Mouse (Mus musculus) layer of hippocampus, postnatal 10 days (tissue): Measurements from ENCODE around the gene Zap70. TPM values are rescaled to one million over a fixed set of nuclear protein-coding genes. Genes with fewer than 3 reads are reported as not detected.
A peak's percentile ranks its signal among the peaks of the same experiment; 100 is the strongest.
"Not testable (repeated sequence)": the region's sequence is repeated elsewhere in the genome, so short reads cannot be mapped to it uniquely, and the experiment has no call there.

Experiments used
- DNase-seq, 2 experiments: peaks; one replicate each; pipeline ENCODE4 v3.0.0; 2021; ENCODE audit warnings: low spot score in 2 of 2
- total RNA-seq, 2 experiments: library from RNA; stranded (reverse); gene quantifications; 2 replicates each; pipeline ENCODE4 v1.2.3; 2021

The Zap70 gene
- total RNA-seq, 2 experiments from 2014 or later: 3.0 to 3.2 TPM

GRCm38 (mm10) chr1:36772198-36772934, 10.8 kb downstream of the Zap70 start:
- no peak for DNase-seq

GRCm38 (mm10) chr1:36780793-36781192, 19.2 kb downstream of the Zap70 start:
- no peak for DNase-seq

DNA sequence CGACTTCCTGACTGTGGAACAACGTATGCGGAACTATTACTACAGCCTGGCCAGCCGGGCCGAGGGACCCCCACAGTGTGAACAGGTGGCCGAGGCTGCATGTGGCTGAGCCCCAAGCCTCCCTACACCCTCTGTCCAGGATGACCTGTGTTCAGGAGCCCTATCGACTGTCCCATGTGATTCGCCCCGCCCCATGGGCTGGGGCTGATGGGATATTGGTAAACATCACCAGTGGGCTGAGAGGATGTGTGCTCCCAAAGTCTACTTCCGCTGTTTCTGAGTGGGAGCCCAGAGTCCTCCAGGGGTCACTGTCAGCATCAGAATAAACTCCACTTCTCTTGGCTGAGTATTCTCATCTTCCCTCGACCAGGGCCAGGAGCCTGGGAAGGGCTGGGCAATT, 20.9 kb downstream of the Zap70 start:
- no peak for DNase-seq

DNA sequence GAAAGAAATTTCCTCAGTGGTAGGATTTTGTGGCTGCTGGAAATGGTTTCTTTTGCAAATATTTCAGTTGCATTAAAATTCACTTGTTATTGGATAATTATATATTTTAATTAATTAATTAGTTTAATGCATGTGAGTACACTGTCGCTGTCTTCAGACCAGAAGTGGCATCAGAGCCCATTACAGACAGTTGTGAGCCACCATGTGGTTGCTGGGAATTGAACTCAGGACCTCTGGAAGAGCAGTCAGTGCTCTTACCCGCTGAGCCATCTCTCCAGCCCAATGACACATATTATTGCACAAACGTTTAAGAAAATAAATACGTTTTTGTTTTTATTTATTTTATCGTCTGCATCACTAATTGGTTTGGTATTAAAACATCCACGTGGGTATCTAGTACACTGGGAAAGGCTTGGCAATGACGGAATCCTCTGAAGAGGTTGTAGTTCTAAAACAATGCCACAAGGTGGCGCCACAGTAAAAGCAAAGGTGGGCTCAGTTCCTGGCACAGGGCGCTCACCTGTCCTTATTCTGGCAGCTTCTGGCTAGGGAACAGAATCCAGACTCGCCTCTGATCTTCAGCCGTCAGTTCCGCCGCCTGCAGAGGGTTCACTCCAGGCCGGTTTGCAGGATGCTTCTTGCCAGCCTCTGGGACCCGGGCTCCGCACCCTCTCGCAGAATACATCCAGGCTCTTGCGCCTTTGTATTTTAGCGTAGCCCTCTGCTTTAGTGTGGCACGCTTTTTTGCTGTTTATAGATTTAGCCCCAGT, 23.0 kb downstream of the Zap70 start:
- peak; percentile 88 to 91 for DNase-seq

- peak; percentile 46 to 64 for DNase-seq
These were observed 23.6 kb downstream of the Zap70 start for GRCm38 (mm10) chr1:36785238-36785641.

- DNase-seq: peak in 1 of 2 experiments; percentile 30
These were observed 24.8 kb downstream of the Zap70 start for GRCm38 (mm10) chr1:36786377-36786776.

DNA sequence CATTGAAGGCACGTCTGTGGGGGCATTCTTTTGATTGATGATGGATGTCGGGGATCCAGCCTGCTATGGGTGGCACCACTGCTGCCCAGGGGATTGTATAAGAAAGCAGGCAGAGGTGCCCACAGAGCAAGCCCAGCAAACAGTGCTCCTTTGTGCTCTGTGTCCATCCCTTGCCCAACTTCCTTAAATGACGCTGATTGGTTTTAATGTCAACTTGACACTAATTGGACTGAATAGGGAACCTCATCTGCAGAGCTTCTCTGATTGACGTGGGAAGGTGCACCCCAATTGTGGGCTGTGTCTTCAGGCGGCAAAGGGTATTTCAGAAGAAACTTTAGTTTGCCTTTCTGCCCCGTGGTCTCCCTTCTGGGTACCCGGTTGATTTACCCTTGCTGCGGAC, 27.8 kb downstream of the Zap70 start:
- no peak for DNase-seq

GRCm38 (mm10) chr1:36796711-36797110, 35.1 kb downstream of the Zap70 start:
- DNase-seq: no peak

GRCm38 (mm10) chr1:36797481-36797880, 35.9 kb downstream of the Zap70 start:
- peak; percentile 59 to 61 for DNase-seq

DNA sequence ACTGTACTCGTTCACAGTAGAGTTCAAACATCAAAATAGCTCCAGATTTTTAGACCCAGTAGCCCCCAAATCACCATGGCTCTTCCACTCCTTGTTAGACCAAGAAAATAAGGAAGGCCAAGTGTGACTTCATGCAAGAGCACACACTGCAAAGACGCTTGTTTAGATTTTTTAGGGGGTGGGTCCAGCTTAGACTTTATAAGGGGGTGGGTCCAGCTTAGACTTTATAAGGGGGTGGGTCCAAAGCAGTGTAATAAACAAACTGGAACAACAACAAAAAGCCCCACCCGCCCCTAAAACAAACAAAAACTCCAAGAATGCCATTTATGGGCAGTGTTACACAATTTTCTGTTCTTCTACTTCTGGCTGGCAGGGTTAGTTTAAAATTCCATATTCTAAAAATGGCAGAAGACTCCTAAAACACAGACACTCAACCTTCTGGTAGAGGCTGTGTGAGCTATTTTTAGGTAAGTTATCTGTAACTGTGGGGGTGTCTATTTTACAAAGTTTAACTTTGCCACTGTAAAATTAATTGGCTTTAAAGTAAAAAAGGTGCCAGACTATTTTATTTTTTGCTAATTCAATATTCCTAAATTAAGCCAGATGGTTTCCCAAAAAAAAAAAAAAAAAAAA, 38.9 kb downstream of the Zap70 start:
- no peak for DNase-seq

DNA sequence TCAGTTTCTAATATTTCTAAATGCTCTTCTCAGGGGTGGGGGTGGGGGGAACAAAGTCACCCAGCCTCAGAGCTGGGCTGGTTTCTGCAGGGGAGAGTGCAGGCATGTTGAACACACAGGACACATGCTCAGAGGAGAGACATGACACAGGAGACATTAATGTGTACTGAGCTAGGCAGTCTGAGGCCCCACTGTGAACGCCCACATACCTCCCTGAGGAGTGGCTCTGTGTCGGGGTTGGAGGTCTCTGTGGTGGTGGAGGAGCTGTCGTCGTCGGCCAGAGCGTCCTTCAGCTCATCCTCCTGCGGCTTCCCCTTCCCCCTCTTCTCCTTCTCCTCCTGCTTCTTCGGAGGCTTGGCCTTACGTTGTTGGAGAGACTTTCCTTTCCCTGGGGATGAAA, 42.7 kb downstream of the Zap70 start:
- no peak for DNase-seq

DNA sequence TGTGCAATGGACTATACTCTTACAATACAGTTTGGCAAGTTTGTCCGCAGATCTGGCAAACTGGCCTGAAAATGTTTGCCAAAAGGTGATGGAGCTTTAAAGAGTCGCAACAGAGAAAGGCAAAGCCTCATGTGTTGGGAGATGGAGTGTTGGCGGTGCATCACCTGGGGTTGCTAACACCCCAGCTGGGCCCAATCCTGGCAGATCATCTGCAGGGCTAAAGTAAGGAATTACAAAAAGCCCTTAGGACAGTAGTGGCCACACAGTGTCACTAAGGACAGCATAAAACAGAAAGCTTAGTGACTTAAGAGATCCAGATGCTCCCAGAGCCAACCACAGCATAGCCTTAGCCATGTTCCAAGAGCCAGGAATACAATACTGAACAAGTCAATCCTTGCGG, 43.2 kb downstream of the Zap70 start:
- no peak for DNase-seq

DNA sequence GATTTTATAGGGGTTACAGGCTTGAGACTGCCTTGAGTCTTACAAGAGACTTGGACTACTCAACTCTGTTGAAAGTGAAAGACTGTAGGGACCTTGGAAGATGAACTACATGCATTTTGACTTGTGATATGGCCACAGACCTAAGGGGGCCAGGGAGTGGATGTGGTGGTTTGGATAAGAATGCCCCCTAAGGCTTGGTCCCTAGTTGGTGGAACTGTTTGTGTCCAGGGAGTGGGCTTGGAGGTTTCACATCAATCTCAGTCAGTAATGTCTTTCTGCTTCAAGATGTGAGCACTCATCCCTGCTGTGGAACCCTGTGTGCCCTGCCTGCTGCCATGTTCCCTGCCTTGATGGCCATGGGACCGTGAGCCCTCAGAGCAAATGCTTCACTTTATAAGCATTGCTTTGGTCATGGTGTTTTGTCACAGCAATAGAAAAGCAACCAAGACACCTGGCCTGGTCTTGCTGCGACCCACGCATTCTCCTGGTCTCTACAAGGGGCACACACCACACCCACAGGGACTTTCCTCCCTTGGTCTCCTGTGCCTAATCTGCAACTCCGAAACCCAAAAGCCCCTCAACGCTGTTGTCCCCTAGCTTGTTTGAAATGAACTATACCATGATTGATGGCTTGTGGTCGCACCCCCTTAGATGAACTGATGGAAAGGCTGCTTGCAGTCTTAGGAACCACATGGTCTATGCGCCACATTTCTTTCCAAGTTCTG, 44.7 kb downstream of the Zap70 start:
- no peak for DNase-seq

DNA sequence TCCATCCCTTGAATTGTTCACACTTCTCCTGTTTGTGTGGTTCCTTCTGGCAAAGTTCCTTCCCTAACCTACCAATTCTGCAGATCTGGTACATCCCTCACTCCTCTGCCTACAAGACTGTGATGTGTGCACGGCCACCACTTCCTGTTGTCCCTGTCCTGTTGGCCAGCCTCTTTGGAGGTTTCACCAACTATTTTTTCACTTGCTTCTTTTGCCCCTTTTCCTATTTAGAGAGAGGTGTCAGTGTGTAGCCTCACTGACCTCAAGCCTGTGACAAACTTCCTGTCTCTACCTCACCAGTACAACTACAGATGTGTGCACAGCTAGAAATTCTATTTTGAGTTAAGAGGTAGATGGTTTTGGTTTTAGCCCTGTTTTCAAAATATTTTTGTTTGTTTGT, 45.5 kb downstream of the Zap70 start:
- no peak for DNase-seq

- no peak for DNase-seq
These were observed 46.4 kb downstream of the Zap70 start for GRCm38 (mm10) chr1:36807782-36808565.

- no peak for DNase-seq
These were observed 50.2 kb downstream of the Zap70 start for GRCm38 (mm10) chr1:36811806-36812205.

DNA sequence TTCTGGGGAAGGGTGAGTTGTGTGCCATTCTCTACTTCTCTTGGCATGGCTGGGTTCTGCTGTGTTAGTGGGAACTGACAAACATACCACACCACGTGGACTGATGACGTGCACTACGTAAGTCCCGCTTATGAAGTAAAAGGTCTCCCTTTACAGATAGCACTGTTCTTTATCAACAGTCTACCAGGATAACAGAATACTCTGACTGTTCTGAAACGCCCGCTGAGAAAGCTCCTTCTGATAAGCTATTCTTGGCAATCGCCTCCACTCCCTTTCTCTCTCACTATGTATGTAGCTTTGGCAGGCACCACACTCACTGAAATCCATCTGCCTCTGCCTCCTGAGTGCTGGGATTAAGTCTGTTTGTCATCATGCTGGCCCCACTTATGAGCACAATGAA, 51.8 kb downstream of the Zap70 start:
- DNase-seq: peak in 1 of 2 experiments; percentile 42

DNA sequence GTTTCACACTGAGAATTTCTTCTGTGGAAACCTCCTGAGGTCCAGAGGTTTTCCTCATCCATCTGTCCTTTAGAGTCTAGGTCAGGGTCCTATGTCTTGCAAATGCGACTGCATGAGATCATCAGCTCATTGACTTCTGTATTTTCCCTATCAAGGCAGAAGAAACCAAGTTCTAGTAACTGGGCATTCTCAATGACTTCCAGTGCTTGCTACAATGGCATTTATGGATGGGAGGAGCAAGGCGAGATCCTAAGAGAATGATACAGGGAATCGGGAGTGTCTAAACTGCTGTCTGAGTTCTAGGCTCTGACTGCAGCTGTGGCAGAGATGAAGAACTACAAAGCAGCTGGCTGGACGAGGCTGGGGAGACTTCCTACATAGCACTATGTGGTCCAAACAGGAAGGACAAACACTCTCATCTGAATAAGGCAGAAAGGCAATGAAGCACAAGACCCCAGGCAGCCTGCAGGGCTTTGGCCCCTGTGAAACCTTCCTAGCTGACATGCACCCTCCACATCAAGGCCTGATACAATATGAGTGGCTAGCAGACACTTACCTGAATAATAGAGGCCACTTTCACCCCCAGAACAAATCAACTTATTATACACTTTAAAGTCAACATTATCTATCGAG, 52.8 kb downstream of the Zap70 start:
- DNase-seq: no peak

- DNase-seq: no peak
These were observed 53.6 kb downstream of the Zap70 start for GRCm38 (mm10) chr1:36815166-36815565.

GRCm38 (mm10) chr1:36821918-36822317, 60.3 kb downstream of the Zap70 start:
- DNase-seq: not testable (repeated sequence)
